Mouse (Mus musculus) kidney, adult 2 months (tissue): ENCODE results near the gene Adgrg6. TPM values are rescaled to one million over a fixed set of nuclear protein-coding genes. Genes with fewer than 3 reads are reported as not detected.

Experiments
- DNase-seq: peaks from one replicate; pipeline ENCODE4 v3.0.0; 2021
- H3K27ac ChIP-seq: fragments of 200-500 bp; 2 replicates; pipeline ENCODE4 v1.5.1; 2012; ENCODE audit warnings: low read depth, low read length, control low read depth, inconsistent platforms; ENCODE audit not compliant: insufficient read depth
- H3K27me3 ChIP-seq: fragments of 200-500 bp; replicated peaks from 2 replicates; pipeline ENCODE4 v1.6.1; 2012; ENCODE audit warnings: mild to moderate bottlenecking, moderate library complexity, low read length, inconsistent platforms; ENCODE audit not compliant: control insufficient read depth, insufficient read depth
- H3K36me3 ChIP-seq: fragments of 200-500 bp; 2 replicates; pipeline ENCODE4 v1.6.1; 2012; ENCODE audit warnings: mild to moderate bottlenecking, moderate library complexity, low read length, inconsistent platforms; ENCODE audit not compliant: control insufficient read depth, insufficient read depth
- H3K4me1 ChIP-seq: fragments of 200-500 bp; 2 replicates; pipeline ENCODE4 v1.6.1; 2011; ENCODE audit warnings: low read length; ENCODE audit not compliant: control insufficient read depth, insufficient read depth
- H3K4me3 ChIP-seq: fragments of 200-500 bp; 2 replicates; pipeline ENCODE4 v1.5.1; 2011; ENCODE audit warnings: mild to moderate bottlenecking, low read depth, low read length, control low read depth; ENCODE audit not compliant: insufficient read depth
- CTCF ChIP-seq: fragments of 200-500 bp; conservative IDR thresholded peaks from 2 replicates; pipeline ENCODE4 v1.5.1; 2011; ENCODE audit warnings: low read depth, mild to moderate bottlenecking, control low read depth, low read length, moderate library complexity, mixed read lengths; ENCODE audit not compliant: insufficient read depth, insufficient read length
- POLR2A ChIP-seq: fragments of 200-500 bp; IDR thresholded peaks from one replicate; pipeline ENCODE4 v1.6.1; 2011; ENCODE audit warnings: low read depth, low read length, control low read depth
- WGBS: fragments of 180-500 bp; shearing (Covaris S2); methylation state at CpG from one replicate; pipeline ENCODE4 v1.1.7; 2018; 5-methylcytosine and 5-hydroxymethylcytosine counted together
- polyA plus RNA-seq: library from polyadenylated mRNA; depleted of rRNA; stranded (reverse); fragments of >200 nt; gene quantifications from 2 replicates; pipeline ENCODE4 v1.2.3, GENCODE M21; 2012

Gene Adgrg6
- polyA plus RNA-seq, 1 experiment, result 1.9 TPM

GRCm38 (mm10) chr10:14483257-14483656 is 62.2 kb downstream of the Adgrg6 start:
- H3K36me3 ChIP-seq, result no peaks in the 10 kb centered on the region
- H3K27ac ChIP-seq, result no peak overlapping the region
- DNase-seq, result no peak
- no peaks in the 10 kb centered on the region for H3K4me1 ChIP-seq
- no peaks in the 10 kb centered on the region for H3K27me3 ChIP-seq
- no peak overlapping the region for H3K4me3 ChIP-seq
- 81% methylated on average over 5 of the region's 5 CpGs for WGBS
- no peak for TF ChIP-seq POLR2A
- no peak for TF ChIP-seq CTCF

GRCm38 (mm10) chr10:14482483-14482882 is 63.0 kb downstream of the Adgrg6 start:
- 70% methylated on average over 5 of the region's 5 CpGs for WGBS
- DNase-seq, result no peak
- H3K4me3 ChIP-seq, result no peak overlapping the region
- no peak overlapping the region for H3K27ac ChIP-seq
- no peaks in the 10 kb centered on the region for H3K36me3 ChIP-seq
- H3K4me1 ChIP-seq, result no peaks in the 10 kb centered on the region
- no peak for TF ChIP-seq CTCF
- no peak for TF ChIP-seq POLR2A
- no peaks in the 10 kb centered on the region for H3K27me3 ChIP-seq

- Histone ChIP-seq H3K27ac (no peak overlapping the region), H3K27me3 (no peaks in the 10 kb centered on the region), H3K36me3 (no peaks in the 10 kb centered on the region), H3K4me3 (no peak overlapping the region), H3K4me1 (no peaks in the 10 kb centered on the region)
- WGBS, result 50% methylated on average over 5 of the region's 5 CpGs
- TF ChIP-seq CTCF (no peak), POLR2A (no peak)
- DNase-seq, result no peak
Measured at GRCm38 (mm10) chr10:14480928-14481327, 64.5 kb downstream of the Adgrg6 start.

- Histone ChIP-seq H3K4me1 (no peaks in the 10 kb centered on the region), H3K27me3 (no peaks in the 10 kb centered on the region), H3K36me3 (no peaks in the 10 kb centered on the region), H3K4me3 (no peak overlapping the region), H3K27ac (no peak overlapping the region)
- no peak for DNase-seq
- 90% methylated on average over 1 of the region's 1 CpGs for WGBS
- no peak for TF ChIP-seq CTCF
- no peak for TF ChIP-seq POLR2A
Measured at GRCm38 (mm10) chr10:14476393-14476792, 69.1 kb downstream of the Adgrg6 start.

GRCm38 (mm10) chr10:14475641-14476040 is 69.8 kb downstream of the Adgrg6 start:
- no peak overlapping the region for H3K4me3 ChIP-seq
- H3K36me3 ChIP-seq, result no peaks in the 10 kb centered on the region
- 90% methylated on average over 2 of the region's 2 CpGs for WGBS
- no peaks in the 10 kb centered on the region for H3K4me1 ChIP-seq
- H3K27ac ChIP-seq, result no peak overlapping the region
- DNase-seq, result no peak
- no peak for TF ChIP-seq CTCF
- no peaks in the 10 kb centered on the region for H3K27me3 ChIP-seq

DNA sequence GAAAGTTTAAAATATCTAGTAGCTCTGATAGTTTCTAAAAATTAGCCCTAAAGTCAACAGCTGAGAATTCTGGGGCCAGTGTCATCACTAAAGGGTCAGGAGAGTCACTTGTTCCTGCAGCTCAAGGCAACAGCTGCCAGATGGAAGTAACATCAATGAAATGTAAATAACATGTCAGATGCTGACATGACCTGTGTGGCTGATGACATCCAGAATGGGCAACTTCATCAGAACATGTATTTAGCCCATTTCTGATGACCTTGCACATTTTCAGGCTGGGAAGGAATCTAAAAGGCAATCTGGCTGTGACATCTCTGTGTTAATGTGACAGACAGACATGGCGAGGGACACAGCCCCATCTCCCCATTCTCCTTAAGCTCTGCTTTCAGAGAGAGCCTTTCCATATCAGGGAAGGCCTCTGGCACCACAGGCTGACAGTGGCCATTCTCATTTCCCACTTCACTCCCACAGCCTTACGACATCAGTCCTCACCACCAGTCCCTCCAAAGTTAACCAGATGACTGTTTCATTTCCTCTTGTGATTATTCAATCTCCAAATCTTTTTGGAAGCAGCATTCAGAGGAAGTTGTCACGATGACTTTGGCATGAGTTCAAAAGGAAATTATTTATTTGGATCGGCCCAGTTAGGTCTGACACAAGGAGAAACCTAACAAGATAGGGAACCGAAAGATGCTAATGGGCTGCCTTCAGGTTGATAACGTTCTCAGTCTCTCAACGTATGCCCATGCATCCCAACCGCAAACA is 70.7 kb downstream of the Adgrg6 start:
- TF ChIP-seq CTCF (no peak), POLR2A (no peak)
- H3K4me1 ChIP-seq, result no peaks in the 10 kb centered on the region
- DNase-seq, result peak; percentile 41
- 68% methylated on average over 8 of the region's 8 CpGs for WGBS
- H3K4me3 ChIP-seq, result no peak overlapping the region
- no peak overlapping the region for H3K27ac ChIP-seq
- H3K27me3 ChIP-seq, result no peaks in the 10 kb centered on the region
- H3K36me3 ChIP-seq, result no peaks in the 10 kb centered on the region

GRCm38 (mm10) chr10:14471039-14471550 is 74.4 kb downstream of the Adgrg6 start:
- TF ChIP-seq POLR2A, result no peak
- TF ChIP-seq CTCF, result no peak
- H3K4me1 ChIP-seq, result no peaks in the 10 kb centered on the region
- WGBS, result 74% methylated on average over 5 of the region's 5 CpGs
- no peak overlapping the region for H3K27ac ChIP-seq
- H3K27me3 ChIP-seq, result no peaks in the 10 kb centered on the region
- DNase-seq, result no peak
- no peaks in the 10 kb centered on the region for H3K36me3 ChIP-seq
- no peak overlapping the region for H3K4me3 ChIP-seq
